Mouse (Mus musculus) megakaryocyte, embryonic 14.5 days (primary cell): ENCODE measurements at regions not wholly inside any gene's neighbourhood (a gene's known extent, or its start where the extent isn't known, plus 50 kb on each side); places are given as distances from the start of the nearest gene placed in this dataset.
"Not testable (repeated sequence)": the region's sequence is repeated elsewhere in the genome, so short reads cannot be mapped to it uniquely, and the experiment has no call there.

ENCODE experiments used
- H3K27me3 ChIP-seq: replicated peaks from 2 replicates; pipeline ENCODE3; 2012; ENCODE audit warnings: inconsistent platforms
- H3K36me3 ChIP-seq: replicated peaks from 2 replicates; pipeline ENCODE3; 2012; ENCODE audit warnings: low read length, inconsistent platforms, mixed read lengths
- H3K4me1 ChIP-seq: 2 replicates; pipeline ENCODE4 v1.6.1; 2012; ENCODE audit warnings: inconsistent platforms
- H3K4me3 ChIP-seq: replicated peaks from 2 replicates; pipeline ENCODE3; 2012; ENCODE audit warnings: moderate library complexity, mild to moderate bottlenecking, inconsistent platforms
- H3K9me3 ChIP-seq: 2 replicates; pipeline ENCODE4 v1.6.1; 2012; ENCODE audit warnings: inconsistent platforms
- FLI1 ChIP-seq: IDR thresholded peaks from 2 replicates; pipeline ENCODE4 v1.6.1; 2012; ENCODE audit warnings: low read length, inconsistent platforms, mixed read lengths
- GATA1 ChIP-seq: IDR thresholded peaks from 3 replicates; pipeline ENCODE4 v1.6.1; 2012; ENCODE audit warnings: mixed read lengths, low read length, inconsistent platforms, borderline replicate concordance

- no peaks in the 10 kb centered on the region for H3K27me3 ChIP-seq
- H3K4me3 ChIP-seq: no peak overlapping the region
- no peak for TF ChIP-seq FLI1
- no peak for TF ChIP-seq GATA1
- H3K9me3 ChIP-seq: peaks cover 7% of the 10 kb centered on the region
- 0 out of 2 replicates have a peak, but pooled peaks cover 3% of the 10 kb centered on the region for H3K4me1 ChIP-seq
- H3K36me3 ChIP-seq: no peaks in the 10 kb centered on the region
These were observed 142.3 kb downstream of the Ube2e3 start for GRCm38 (mm10) chr2:79010273-79010672.

GRCm38 (mm10) chr2:79018732-79019423, 151.0 kb downstream of the Ube2e3 start:
- no peak overlapping the region for H3K4me3 ChIP-seq
- no peaks in the 10 kb centered on the region for H3K4me1 ChIP-seq
- no peaks in the 10 kb centered on the region for H3K36me3 ChIP-seq
- H3K27me3 ChIP-seq: no peaks in the 10 kb centered on the region
- TF ChIP-seq FLI1: no peak
- H3K9me3 ChIP-seq: peaks cover 7% of the 10 kb centered on the region

- H3K4me1 ChIP-seq: no peaks in the 10 kb centered on the region
These were observed 155.0 kb downstream of the Ube2e3 start for GRCm38 (mm10) chr2:79022954-79023353.

GRCm38 (mm10) chr2:79025678-79026077, 157.8 kb downstream of the Ube2e3 start:
- Histone ChIP-seq H3K4me1 (no peaks in the 10 kb centered on the region), H3K4me3 (no peak overlapping the region), H3K36me3 (no peaks in the 10 kb centered on the region), H3K27me3 (no peaks in the 10 kb centered on the region), H3K9me3 (no peaks in the 10 kb centered on the region)
- TF ChIP-seq GATA1: no peak
- TF ChIP-seq FLI1: no peak

More at GRCm38 (mm10) chr2:79022954-79023353, 155.0 kb downstream of the Ube2e3 start:
- TF ChIP-seq FLI1 (no peak), GATA1 (no peak)
- H3K27me3 ChIP-seq: no peaks in the 10 kb centered on the region
- no peak overlapping the region for H3K4me3 ChIP-seq
- H3K36me3 ChIP-seq: no peaks in the 10 kb centered on the region
- H3K9me3 ChIP-seq: no peaks in the 10 kb centered on the region

- no peak for TF ChIP-seq GATA1
- no peak for TF ChIP-seq FLI1
- Histone ChIP-seq H3K9me3 (no peaks in the 10 kb centered on the region), H3K4me3 (no peak overlapping the region), H3K27me3 (no peaks in the 10 kb centered on the region), H3K36me3 (no peaks in the 10 kb centered on the region), H3K4me1 (peaks cover 10% of the 10 kb centered on the region)
These were observed 163.1 kb downstream of the Ube2e3 start for GRCm38 (mm10) chr2:79030990-79031389.

- TF ChIP-seq FLI1 (no peak), GATA1 (no peak)
- no peaks in the 10 kb centered on the region for H3K36me3 ChIP-seq
- H3K9me3 ChIP-seq: no peaks in the 10 kb centered on the region
- no peaks in the 10 kb centered on the region for H3K27me3 ChIP-seq
- H3K4me1 ChIP-seq: peaks cover 16% of the 10 kb centered on the region
- H3K4me3 ChIP-seq: no peak overlapping the region
These were observed 168.4 kb downstream of the Ube2e3 start for GRCm38 (mm10) chr2:79036296-79036695.

- peaks cover 12% of the 10 kb centered on the region for H3K4me1 ChIP-seq
- no peak overlapping the region for H3K4me3 ChIP-seq
- H3K36me3 ChIP-seq: no peaks in the 10 kb centered on the region
- no peaks in the 10 kb centered on the region for H3K27me3 ChIP-seq
- no peaks in the 10 kb centered on the region for H3K9me3 ChIP-seq
- TF ChIP-seq GATA1 (no peak), FLI1 (no peak)
These were observed 170.7 kb downstream of the Ube2e3 start for GRCm38 (mm10) chr2:79038624-79039023.

GRCm38 (mm10) chr2:79044804-79045203, 176.9 kb downstream of the Ube2e3 start:
- H3K27me3 ChIP-seq, H3K9me3 ChIP-seq, H3K4me1 ChIP-seq, H3K4me3 ChIP-seq, H3K36me3 ChIP-seq: not testable (repeated sequence)

- Histone ChIP-seq H3K4me1 (no peaks in the 10 kb centered on the region), H3K4me3 (no peak overlapping the region), H3K9me3 (no peaks in the 10 kb centered on the region), H3K36me3 (no peaks in the 10 kb centered on the region), H3K27me3 (no peaks in the 10 kb centered on the region)
- TF ChIP-seq FLI1 (no peak), GATA1 (no peak)
These were observed 177.6 kb downstream of the Ube2e3 start for GRCm38 (mm10) chr2:79045508-79045907.

- TF ChIP-seq GATA1 (no peak), FLI1 (no peak)
These were observed 180.1 kb downstream of the Ube2e3 start for GRCm38 (mm10) chr2:79048020-79048419.

More at GRCm38 (mm10) chr2:79048020-79048419, 180.1 kb downstream of the Ube2e3 start:
- H3K36me3 ChIP-seq: no peaks in the 10 kb centered on the region
- no peaks in the 10 kb centered on the region for H3K27me3 ChIP-seq
- no peak overlapping the region for H3K4me3 ChIP-seq
- H3K9me3 ChIP-seq: no peaks in the 10 kb centered on the region
- no peaks in the 10 kb centered on the region for H3K4me1 ChIP-seq
